Mouse (Mus musculus) adrenal gland, postnatal 10 days (tissue): ENCODE data around the gene Aldh3b1. TPM values are rescaled to one million over a fixed set of nuclear protein-coding genes. Genes with fewer than 3 reads are reported as not detected.
A peak's percentile ranks its signal among the peaks of the same experiment; 100 is the strongest.
"Not testable (repeated sequence)": the region's sequence is repeated elsewhere in the genome, so short reads cannot be mapped to it uniquely, and the experiment has no call there.

Experiments
- DNase-seq: peaks from one replicate; pipeline ENCODE4 v3.0.0; 2021; ENCODE audit warnings: mixed read lengths
- long read RNA-seq, 2 experiments: library from polyadenylated mRNA; stranded (forward); transcript quantifications; one replicate each; pipeline ENCODE4 v2.0.0; 2021
- total RNA-seq, 2 experiments: library from RNA; stranded (reverse); gene quantifications; 2 replicates each; pipeline ENCODE4 v1.2.3; 2021

Aldh3b1 gene
- 10 to 100 TPM; 50.9 to 71.0 TPM for total RNA-seq
- long read RNA-seq, experiment 1, transcript Aldh3b1-201 (10 exons, 1,924 nt) = major isoform, 76 of 108 reads
- long read RNA-seq, experiment 1, partial matches to known transcripts = 17 of 108 reads
- long read RNA-seq, experiment 1, other reads (novel, unspliced or antisense) = 15 of 108 reads
- long read RNA-seq, experiment 2, transcript Aldh3b1-201 (10 exons, 1,924 nt) = major isoform, 81 of 99 reads
- long read RNA-seq, experiment 2, partial matches to known transcripts = 12 of 99 reads
- long read RNA-seq, experiment 2, other reads (novel, unspliced or antisense) = 6 of 99 reads

- DNase-seq = peak; percentile 98
Measured at GRCm38 (mm10) chr19:3929211-3929941, at the start of gene Aldh3b1. TSS of gene Aldh3b1 (minus strand) at chr19:3929808.

GRCm38 (mm10) chr19:3975866-3976265, 46.3 kb upstream of the Aldh3b1 start:
- DNase-seq = no peak

- DNase-seq = not testable (repeated sequence)
Measured at GRCm38 (mm10) chr19:3974608-3975007, 45.0 kb upstream of the Aldh3b1 start.

- no peak for DNase-seq
Measured at GRCm38 (mm10) chr19:3972229-3972628, 42.6 kb upstream of the Aldh3b1 start, which contains the start of gene Aldh3b2. TSS of gene Aldh3b2 (plus strand) at chr19:3972328.

- DNase-seq = no peak
Measured at GRCm38 (mm10) chr19:3967258-3967657, 37.6 kb upstream of the Aldh3b1 start.

- DNase-seq = no peak
Measured at GRCm38 (mm10) chr19:3966330-3967075, 36.9 kb upstream of the Aldh3b1 start.

- no peak for DNase-seq
Measured at GRCm38 (mm10) chr19:3964030-3964429, 34.4 kb upstream of the Aldh3b1 start.

GRCm38 (mm10) chr19:3962469-3962868, 32.9 kb upstream of the Aldh3b1 start:
- DNase-seq = no peak

- not testable (repeated sequence) for DNase-seq
Measured at GRCm38 (mm10) chr19:3961805-3962204, 32.2 kb upstream of the Aldh3b1 start.

- DNase-seq = no peak
Measured at GRCm38 (mm10) chr19:3960211-3960610, 30.6 kb upstream of the Aldh3b1 start.

GRCm38 (mm10) chr19:3959030-3959429, 29.4 kb upstream of the Aldh3b1 start:
- peak; percentile 57 for DNase-seq

- DNase-seq = no peak
Measured at GRCm38 (mm10) chr19:3958470-3958869, 28.9 kb upstream of the Aldh3b1 start, which contains the start of gene Aldh3b3. TSS of gene Aldh3b3 (plus strand) at chr19:3958645.

- DNase-seq = not testable (repeated sequence)
Measured at GRCm38 (mm10) chr19:3957296-3958036, 27.9 kb upstream of the Aldh3b1 start.

GRCm38 (mm10) chr19:3955804-3956203, 26.2 kb upstream of the Aldh3b1 start:
- no peak for DNase-seq

- DNase-seq = no peak
Measured at GRCm38 (mm10) chr19:3955033-3955432, 25.4 kb upstream of the Aldh3b1 start.

GRCm38 (mm10) chr19:3952099-3952498, 22.5 kb upstream of the Aldh3b1 start:
- DNase-seq = no peak

- DNase-seq = no peak
Measured at GRCm38 (mm10) chr19:3951461-3951860, 21.9 kb upstream of the Aldh3b1 start.

GRCm38 (mm10) chr19:3950331-3950730, 20.7 kb upstream of the Aldh3b1 start:
- DNase-seq = no peak

- no peak for DNase-seq
Measured at GRCm38 (mm10) chr19:3948546-3948945, 18.9 kb upstream of the Aldh3b1 start.

GRCm38 (mm10) chr19:3947813-3948212, 18.2 kb upstream of the Aldh3b1 start:
- DNase-seq = no peak

- peak; percentile 81 for DNase-seq
Measured at GRCm38 (mm10) chr19:3946715-3947114, 17.1 kb upstream of the Aldh3b1 start.
